Mouse (Mus musculus) brain, embryonic 18.5 days (tissue): ENCODE results near the gene Mzt1.
"Not testable (repeated sequence)": the region's sequence is repeated elsewhere in the genome, so short reads cannot be mapped to it uniquely, and the experiment has no call there.

Source experiments
- DNase-seq: peaks from one replicate; pipeline ENCODE4 v3.0.0-alpha.2; 2012; ENCODE audit warnings: low read depth, low spot score

Gene Mzt1

GRCm38 (mm10) chr14:99046031-99046781 is at the start of gene Mzt1, which contains the start of gene Bora:
TSS of gene Mzt1 (minus strand) at chr14:99046134.
TSS of gene Bora (plus strand) at chr14:99046222.
- peak; percentile 78 for DNase-seq

DNA sequence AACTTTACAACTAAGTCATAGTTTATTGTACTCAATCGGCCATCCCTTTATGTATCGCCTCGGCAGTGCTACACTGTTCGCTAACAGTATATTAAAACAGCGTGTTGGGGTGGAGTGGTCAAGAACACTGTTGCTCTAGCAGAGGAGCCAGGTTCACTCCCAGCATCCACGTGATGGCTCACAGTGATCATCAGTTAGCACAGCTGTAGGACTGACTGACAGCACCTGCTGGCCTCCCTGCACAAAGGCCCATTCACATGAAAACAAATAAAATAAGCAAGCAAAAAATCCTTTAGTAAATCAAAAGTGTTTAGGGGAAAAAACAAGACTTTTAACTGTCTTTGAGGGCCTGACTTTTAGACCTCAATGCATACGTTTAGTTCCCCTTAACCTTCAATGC is 43.0 kb upstream of the Mzt1 start:
- DNase-seq, result no peak

DNA sequence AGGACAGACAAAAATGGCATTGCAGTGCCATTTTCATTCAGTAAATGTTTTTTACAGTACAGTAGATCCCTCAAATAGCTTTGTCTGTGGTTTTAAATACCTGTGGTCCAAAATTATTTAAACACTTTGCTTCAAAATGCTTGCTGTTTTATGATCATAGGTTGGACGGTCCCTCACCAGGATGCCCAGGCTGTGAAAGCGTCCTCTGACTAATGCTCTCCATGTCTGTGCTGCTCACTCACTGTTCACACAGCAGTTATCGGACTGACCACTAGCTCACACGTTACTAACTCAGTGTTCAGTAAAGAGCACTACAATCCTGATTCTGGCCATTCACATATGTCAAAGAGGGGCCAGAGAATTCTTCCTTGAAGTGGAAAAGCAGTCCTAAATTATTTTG is 25.2 kb upstream of the Mzt1 start:
- DNase-seq, result no peak

GRCm38 (mm10) chr14:99063091-99063490 is 17.2 kb upstream of the Mzt1 start:
- no peak for DNase-seq

DNA sequence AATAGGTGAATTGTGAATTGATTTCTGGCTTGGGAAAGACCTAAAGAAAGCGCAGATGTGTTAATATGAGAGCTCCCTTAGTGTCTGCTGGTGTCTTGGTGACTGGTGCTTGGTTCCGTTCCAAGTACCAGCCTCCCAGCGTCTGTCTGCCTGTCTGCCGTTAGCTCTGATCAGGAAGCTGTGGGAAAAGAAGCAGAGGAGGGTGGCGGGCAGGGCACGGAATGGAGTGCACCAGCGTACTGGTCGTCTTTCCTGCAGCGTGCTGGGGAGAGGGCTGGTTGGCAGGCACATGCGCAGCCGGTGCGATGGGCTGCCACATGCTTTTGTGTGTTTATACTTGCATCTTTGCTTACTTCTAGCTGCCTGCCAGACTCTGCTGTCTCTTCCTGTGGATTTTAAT is 14.7 kb upstream of the Mzt1 start:
- no peak for DNase-seq

DNA sequence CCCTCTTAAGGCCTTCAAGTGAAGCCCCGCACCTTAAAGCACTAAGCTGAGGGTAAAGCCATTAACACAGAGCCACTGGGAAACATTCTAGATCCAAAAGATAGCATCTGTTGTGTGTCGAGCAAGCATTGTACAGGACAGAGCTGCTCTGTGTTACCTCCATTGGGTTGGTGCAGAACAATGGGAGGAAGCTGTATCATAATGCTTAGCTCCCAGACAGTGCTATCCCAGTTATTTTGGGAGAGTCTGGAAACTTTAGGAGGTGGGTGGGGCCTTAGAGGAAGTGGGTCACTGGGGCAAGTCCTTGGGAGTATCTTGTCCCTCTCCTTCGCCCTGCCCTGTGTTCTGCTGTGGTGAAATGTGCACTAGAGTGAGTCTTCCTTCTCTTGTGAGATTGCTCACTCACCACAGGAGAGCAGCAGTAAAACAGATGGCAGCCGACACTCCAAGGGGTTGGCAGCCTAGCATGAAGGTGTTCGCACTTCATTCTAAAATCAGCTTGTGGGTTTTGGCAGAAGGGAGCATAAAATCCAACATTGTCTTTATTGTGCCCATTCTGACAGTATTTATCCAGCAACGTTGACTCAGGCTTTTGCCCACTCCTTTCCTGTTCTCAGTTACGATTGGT is 13.1 kb upstream of the Mzt1 start:
- DNase-seq, result no peak

DNA sequence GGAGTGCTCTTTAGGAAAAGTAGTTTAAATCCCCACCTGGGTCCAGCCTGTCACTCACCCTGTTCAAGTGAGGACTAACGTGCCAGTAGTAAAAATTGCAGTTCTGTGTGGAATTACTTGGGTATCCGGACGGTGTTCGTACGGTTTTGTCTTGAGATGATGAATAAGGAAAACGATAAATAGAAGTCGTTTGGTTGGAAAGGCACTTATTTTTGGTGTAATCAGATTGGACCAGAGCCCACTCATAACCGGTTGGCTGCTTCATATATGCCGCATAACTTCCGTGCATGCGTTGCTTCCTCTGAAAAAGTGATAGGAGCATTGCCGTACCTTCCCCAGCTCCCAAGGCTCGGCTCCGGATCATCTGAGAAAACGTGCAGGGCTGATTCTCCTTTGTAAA is 848 bp upstream of the Mzt1 start:
- DNase-seq, result no peak

GRCm38 (mm10) chr14:99045378-99046030 is 430 bp downstream of the Mzt1 start:
- no peak for DNase-seq

DNA sequence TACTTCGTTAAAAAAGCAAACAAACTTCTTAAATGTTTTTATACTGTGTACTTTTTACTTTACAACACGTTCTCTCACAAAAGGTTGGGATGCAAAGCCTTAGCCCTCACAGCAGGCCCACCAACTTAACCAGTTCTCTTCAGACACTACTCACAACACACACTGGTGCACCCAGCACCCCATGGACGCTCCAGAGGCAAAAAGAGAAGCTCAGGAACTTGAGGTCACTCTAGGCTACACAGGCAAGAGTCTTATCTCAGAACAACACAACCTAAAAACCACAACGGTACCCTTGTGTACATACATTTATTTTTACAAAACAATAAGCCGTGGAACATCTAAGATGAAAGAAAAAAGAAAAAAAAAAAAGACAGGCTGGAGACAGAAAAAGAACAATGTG is 1.2 kb downstream of the Mzt1 start:
- no peak for DNase-seq

GRCm38 (mm10) chr14:99044096-99044495 is 1.8 kb downstream of the Mzt1 start:
- no peak for DNase-seq

GRCm38 (mm10) chr14:99043499-99043898 is 2.4 kb downstream of the Mzt1 start:
- no peak for DNase-seq

GRCm38 (mm10) chr14:99041416-99041815 is 4.5 kb downstream of the Mzt1 start:
- DNase-seq, result no peak

DNA sequence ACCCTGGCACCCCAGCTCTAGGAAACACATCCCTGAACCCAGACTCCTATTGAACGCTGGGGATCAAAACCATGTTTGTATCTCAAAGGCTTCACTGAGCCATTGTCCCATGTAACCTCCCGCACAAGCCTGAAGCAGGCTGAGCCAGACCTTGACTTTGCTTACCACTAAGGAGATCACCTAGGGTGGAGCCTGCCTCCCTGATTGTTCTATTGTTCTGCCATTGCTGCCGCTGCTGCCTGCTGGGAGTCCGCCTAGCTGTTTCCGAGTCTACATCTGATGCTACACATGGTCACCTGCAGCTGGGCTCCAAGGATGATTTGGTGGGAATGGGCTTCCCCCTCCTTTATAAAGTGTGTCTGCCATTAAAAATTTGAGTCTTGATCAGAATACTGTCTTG is 6.6 kb downstream of the Mzt1 start:
- DNase-seq, result not testable (repeated sequence)

- no peak for DNase-seq
Measured at GRCm38 (mm10) chr14:99037703-99038102, 8.2 kb downstream of the Mzt1 start.

- no peak for DNase-seq
Measured at GRCm38 (mm10) chr14:99036039-99036438, 9.9 kb downstream of the Mzt1 start.

DNA sequence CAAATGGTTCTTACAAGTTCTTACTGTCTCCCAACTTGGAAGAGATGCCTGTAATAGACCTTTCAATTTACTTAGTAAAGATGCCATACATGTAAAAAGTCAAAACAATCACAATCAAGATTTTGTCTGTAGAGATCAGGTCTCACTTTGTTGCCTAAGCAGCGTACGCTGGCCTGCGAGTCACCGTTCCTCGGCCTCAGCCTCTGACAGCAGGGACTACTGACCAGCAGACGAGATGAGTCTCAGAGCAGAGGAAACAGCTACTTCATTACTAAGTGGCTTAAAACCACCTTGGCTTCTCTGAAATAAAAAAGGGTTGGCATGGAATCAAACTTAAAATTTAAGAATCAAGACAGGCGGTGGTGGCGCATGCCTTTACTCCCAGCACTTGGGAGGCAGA is 11.1 kb downstream of the Mzt1 start:
- DNase-seq, result not testable (repeated sequence)

- no peak for DNase-seq
Measured at GRCm38 (mm10) chr14:99032596-99032995, 13.3 kb downstream of the Mzt1 start.

DNA sequence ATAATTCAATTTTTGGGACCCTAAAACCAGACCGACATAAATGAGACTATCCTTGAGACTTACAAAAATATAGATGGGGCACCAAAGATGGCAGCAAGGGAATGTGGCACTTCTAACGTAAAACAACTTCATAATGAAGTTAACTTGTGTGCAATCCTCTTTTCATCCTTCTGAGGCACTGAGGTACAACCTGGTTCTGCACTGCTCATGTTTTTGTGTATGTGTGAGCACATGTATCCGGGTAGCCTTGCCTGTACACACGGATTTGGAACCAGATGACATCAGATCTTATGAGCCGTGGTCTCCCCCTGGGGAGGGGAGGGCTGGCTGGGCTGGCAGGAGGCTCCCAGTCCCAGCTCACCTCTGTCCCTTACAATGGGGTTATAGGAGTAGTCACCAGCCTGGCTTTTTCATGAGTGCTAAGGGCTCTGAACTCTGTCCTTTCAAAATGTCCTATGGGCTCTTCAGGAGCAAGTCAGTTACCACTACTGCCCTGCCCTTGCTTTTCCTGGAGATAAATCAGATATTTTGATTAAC is 14.5 kb downstream of the Mzt1 start:
- DNase-seq, result no peak

GRCm38 (mm10) chr14:99029987-99030386 is 15.9 kb downstream of the Mzt1 start:
- DNase-seq, result no peak

DNA sequence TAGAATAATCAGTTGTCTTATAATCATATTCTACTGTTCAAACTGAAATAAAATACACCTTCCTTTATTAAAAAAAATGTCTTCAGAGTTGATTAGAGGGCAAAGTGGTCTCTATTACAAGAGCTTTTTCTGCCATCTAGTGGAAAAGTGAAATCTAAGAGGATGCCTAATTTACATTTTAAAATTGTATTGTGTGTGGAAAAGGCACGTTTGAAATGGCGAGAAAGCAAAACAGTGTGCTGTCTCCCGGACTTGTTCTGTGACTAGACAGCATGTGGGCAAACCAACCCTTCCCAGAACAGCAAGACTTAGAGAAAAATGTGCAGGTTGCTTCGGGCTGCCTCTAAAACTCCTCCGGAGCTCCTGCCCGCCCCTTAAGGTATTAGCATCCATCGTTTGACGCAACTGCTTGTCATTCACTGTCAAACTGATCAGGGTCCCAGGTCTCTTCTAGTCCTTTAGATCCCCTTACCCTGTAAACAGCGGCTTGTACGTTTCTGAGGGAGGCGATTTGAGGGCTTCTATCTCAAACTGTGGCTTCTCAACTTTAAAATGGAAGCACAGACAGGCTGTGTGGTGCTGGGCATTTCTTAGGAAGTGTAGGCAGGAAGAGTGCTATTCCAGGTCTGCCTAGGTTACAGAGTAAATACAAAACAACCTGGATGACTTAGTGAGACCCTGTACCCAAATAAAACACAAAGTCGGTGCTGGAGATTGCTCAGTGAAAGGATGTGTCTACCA is 23.4 kb downstream of the Mzt1 start:
- DNase-seq, result no peak

DNA sequence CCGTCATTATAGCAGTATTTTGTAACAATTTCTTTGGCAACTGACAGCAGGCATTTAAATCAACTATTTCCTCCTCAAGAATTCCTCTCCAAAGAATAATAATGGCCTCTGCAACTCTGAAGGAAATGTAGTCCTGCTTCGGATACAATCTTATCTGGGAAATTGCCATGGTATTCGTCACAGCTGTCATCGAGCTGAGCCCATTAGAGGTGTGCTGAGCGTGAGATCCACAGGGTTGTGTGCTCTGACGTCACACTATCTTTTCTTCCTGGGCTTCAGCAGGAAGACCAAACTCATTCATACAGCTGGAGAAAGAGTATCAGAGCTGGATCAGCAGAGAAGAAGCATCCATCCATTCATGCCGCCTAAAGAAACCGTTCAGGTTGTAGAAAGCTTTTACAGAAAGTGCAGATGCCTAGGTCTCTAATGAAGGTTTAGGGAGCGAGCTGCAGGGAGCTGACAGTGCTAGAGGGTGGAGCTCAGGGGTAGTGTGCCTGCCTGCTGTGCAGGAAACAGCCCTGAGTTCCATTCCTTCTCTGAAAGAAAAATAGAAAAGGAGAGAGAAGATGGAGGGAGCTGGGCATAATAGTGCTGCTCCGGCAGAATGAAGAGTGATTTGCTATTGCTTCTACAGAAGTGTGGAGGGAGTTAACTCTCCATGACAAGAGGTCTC is 26.7 kb downstream of the Mzt1 start:
- no peak for DNase-seq
